Mouse (Mus musculus) kidney, postnatal 25 days (tissue): Measurements from ENCODE around the gene Olfr1504.
"Not testable (repeated sequence)": the region's sequence is repeated elsewhere in the genome, so short reads cannot be mapped to it uniquely, and the experiment has no call there.

Source experiments
- DNase-seq, 2 experiments: peaks; one replicate each; pipeline ENCODE4 v3.0.0; 2021; ENCODE audit warnings: mixed read lengths in 2 of 2

Gene Olfr1504

DNA sequence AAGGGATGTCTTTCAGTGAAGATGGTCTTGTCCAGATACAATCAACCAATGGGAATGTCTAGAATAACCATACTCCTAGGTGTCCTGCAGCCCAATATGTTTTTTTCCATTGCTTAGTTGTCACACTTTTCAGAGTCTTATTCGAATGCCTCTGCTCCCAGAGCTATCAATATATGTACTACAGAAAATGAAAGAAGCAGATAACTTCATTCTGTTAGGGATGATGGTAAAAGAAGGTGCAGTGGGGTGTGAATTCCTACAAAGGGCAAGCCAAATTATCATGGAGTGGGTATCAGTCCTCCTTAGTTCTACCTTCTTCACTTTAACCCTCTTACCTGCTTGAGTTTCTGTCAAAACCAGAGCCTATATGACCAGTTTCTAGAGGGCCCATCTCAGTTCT, at the start of gene Olfr1504:
Olfr1504 (minus strand) TSS at position 101 of the 400 bp plus-strand sequence.
- no peak for DNase-seq

DNA sequence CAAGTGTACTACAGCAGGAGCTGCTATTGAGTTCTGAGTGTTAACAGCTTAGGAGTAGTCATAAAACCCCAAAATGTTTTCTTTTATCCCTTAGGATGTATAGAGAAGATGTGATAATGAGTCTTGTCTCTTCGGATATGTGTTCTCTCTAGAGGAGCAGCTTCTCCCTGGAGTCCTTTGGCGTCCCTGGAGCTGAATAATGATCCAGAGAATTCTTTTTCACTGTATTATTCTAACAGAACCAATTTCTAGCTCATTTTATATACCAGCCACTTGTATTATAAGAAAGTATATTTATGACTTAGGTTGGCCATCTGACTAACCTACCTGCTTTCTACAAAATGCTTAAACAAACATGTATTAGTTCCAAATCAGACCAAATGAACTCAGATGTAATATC, 15.5 kb upstream of the Olfr1504 start, which contains the start of gene Olfr1505:
Olfr1505 (plus strand) TSS at position 301 of the 400 bp plus-strand sequence.
- DNase-seq, result no peak

DNA sequence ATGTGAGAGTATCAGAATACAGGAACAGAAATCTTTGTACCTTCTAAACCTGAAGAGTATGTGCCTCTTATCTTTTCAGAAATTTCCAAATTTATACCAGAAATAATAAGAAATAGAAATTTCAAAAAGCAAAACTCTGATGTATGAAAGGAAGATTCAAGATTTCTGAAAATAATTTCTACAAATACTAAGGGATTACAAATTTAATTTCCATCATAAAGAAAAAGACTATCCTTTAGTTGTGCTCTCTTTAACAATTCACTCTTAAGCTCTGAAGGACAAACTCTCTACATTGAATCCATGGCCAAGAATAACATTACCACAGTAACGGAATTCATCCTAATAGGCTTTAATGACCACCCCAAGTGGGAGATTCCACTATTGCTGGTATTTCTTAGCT, 36.2 kb downstream of the Olfr1504 start, which contains the start of gene Olfr1502:
Olfr1502 (plus strand) TSS at position 301 of the 400 bp plus-strand sequence.
- DNase-seq, result no peak

DNA sequence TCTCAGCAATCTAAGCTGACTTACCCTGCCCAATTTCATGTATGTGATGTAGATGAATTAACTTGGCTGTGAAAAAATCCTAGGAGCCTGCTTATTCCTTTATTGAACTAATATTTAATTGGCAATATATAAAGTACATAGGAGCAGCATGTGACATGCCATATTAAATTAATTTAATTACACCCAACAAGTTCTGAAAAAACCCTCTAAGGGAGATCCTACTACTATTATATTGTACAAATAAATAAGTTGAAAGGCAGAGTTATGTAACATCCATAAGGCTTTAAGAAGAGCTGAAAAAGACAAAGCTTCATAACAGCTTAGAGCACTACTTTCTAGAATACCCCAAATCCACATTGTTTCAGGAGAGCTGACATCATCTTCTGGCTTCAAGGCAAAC, 47.1 kb downstream of the Olfr1504 start, which contains the start of gene Olfr1501:
Olfr1501 (minus strand) TSS at position 101 of the 400 bp plus-strand sequence.
- not testable (repeated sequence) for DNase-seq
